Mouse (Mus musculus) MEL (cell line): ENCODE results near the gene Plekho1. TPM values are rescaled to one million over a fixed set of nuclear protein-coding genes. Genes with fewer than 3 reads are reported as not detected.

ENCODE experiments used
- DNase-seq: peaks from one replicate; pipeline ENCODE4 v3.0.0; 2011; ENCODE audit warnings: low read depth, low spot score
- H3K27ac ChIP-seq: 2 replicates; pipeline ENCODE4 v1.5.1; 2012; ENCODE audit warnings: low read depth, mild to moderate bottlenecking, control low read depth, low read length, moderate library complexity; ENCODE audit not compliant: control insufficient read depth
- H3K27me3 ChIP-seq, 2 experiments: fragments of 150-350 bp in 1 of 2; sonication (generic) in 1 of 2; 2 replicates each; pipeline ENCODE4 v1.6.1; 2012; ENCODE audit warnings: low read length in 2 of 2, mild to moderate bottlenecking in 2 of 2, improper control_type of control experiment in 1 of 2, moderate library complexity in 1 of 2; ENCODE audit not compliant: insufficient read depth in 2 of 2, control insufficient read depth in 1 of 2
- H3K36me3 ChIP-seq, 2 experiments: 2 replicates each; pipeline ENCODE4 v1.6.1; 2012 to 2014; ENCODE audit warnings: low read length in 2 of 2, improper control_type of control experiment in 1 of 2, inconsistent platforms in 1 of 2, mild to moderate bottlenecking in 1 of 2; ENCODE audit not compliant: insufficient read depth in 2 of 2, control insufficient read depth in 1 of 2
- H3K4me1 ChIP-seq, 2 experiments: fragments of 150-350 bp in 1 of 2; sonication (generic) in 1 of 2; 2 replicates each; pipeline ENCODE4 v1.6.1; 2012; ENCODE audit warnings: low read length in 2 of 2, improper control_type of control experiment in 1 of 2, mild to moderate bottlenecking in 1 of 2; ENCODE audit not compliant: insufficient read depth in 2 of 2, control insufficient read depth in 1 of 2
- H3K4me3 ChIP-seq, 2 experiments: fragments of 150-350 bp in 1 of 2; sonication (generic) in 1 of 2; 2 replicates each; pipeline ENCODE4 v1.5.1; 2012; ENCODE audit warnings: low read depth in 2 of 2, low read length in 2 of 2, mild to moderate bottlenecking in 2 of 2, moderate library complexity in 2 of 2, control low read depth in 1 of 2, improper control_type of control experiment in 1 of 2; ENCODE audit not compliant: control insufficient read depth in 1 of 2, insufficient read depth in 1 of 2
- H3K79me2 ChIP-seq: 2 replicates; pipeline ENCODE4 v1.6.1; 2012; ENCODE audit warnings: mild to moderate bottlenecking, low read length, moderate library complexity; ENCODE audit not compliant: control insufficient read depth, poor library complexity, insufficient read depth
- H3K9ac ChIP-seq: 2 replicates; pipeline ENCODE4 v1.6.1; 2012; ENCODE audit warnings: low read depth, mild to moderate bottlenecking, control low read depth, low read length, moderate library complexity; ENCODE audit not compliant: control insufficient read depth, poor library complexity, severe bottlenecking
- H3K9me3 ChIP-seq: fragments of 150-350 bp; sonication (generic); replicated peaks from 2 replicates; pipeline ENCODE4 v1.6.1; 2012; ENCODE audit warnings: mild to moderate bottlenecking, low read length, improper control_type of control experiment, moderate library complexity; ENCODE audit not compliant: insufficient read depth
- BHLHE40 ChIP-seq: IDR thresholded peaks from 2 replicates; pipeline ENCODE4 v1.6.1; 2012; ENCODE audit warnings: low read depth, mild to moderate bottlenecking, inconsistent platforms, low read length, improper control_type of control experiment, borderline replicate concordance
- CHD1 ChIP-seq: IDR thresholded peaks from 2 replicates; pipeline ENCODE4 v1.6.1; 2012; ENCODE audit warnings: low read depth, mild to moderate bottlenecking, inconsistent platforms, low read length, improper control_type of control experiment
- E2F4 ChIP-seq: IDR thresholded peaks from 2 replicates; pipeline ENCODE4 v1.6.1; 2011; ENCODE audit warnings: low read depth, low read length, improper control_type of control experiment, borderline replicate concordance
- ELF1 ChIP-seq: IDR thresholded peaks from 2 replicates; pipeline ENCODE4 v1.6.1; 2014; ENCODE audit warnings: low read depth, mild to moderate bottlenecking, inconsistent platforms, low read length, improper control_type of control experiment, moderate library complexity
- GATA1 ChIP-seq: IDR thresholded peaks from 2 replicates; pipeline ENCODE4 v1.6.1; 2011; ENCODE audit warnings: low read depth, low read length, improper control_type of control experiment
- JUND ChIP-seq: IDR thresholded peaks from 2 replicates; pipeline ENCODE4 v1.6.1; 2011; ENCODE audit warnings: low read depth, mild to moderate bottlenecking, improper control_type of control experiment, low read length
- MAZ ChIP-seq: IDR thresholded peaks from 2 replicates; pipeline ENCODE4 v1.6.1; 2012; ENCODE audit warnings: low read depth, mild to moderate bottlenecking, inconsistent platforms, low read length, improper control_type of control experiment
- MEF2A ChIP-seq: IDR thresholded peaks from 2 replicates; pipeline ENCODE4 v1.6.1; 2014; ENCODE audit warnings: low read depth, mild to moderate bottlenecking, inconsistent platforms, low read length, improper control_type of control experiment; ENCODE audit not compliant: poor library complexity, insufficient replicate concordance, severe bottlenecking; ENCODE audit errors: extremely low read depth
- MXI1 ChIP-seq: IDR thresholded peaks from 2 replicates; pipeline ENCODE4 v1.6.1; 2011; ENCODE audit warnings: mild to moderate bottlenecking, low read depth, low read length, improper control_type of control experiment
- RCOR1 ChIP-seq: IDR thresholded peaks from 2 replicates; pipeline ENCODE4 v1.6.1; 2012; ENCODE audit warnings: low read depth, mild to moderate bottlenecking, inconsistent platforms, low read length, improper control_type of control experiment
- SMC3 ChIP-seq: IDR thresholded peaks from 2 replicates; pipeline ENCODE4 v1.6.1; 2011; ENCODE audit warnings: low read depth, low read length, improper control_type of control experiment
- UBTF ChIP-seq: IDR thresholded peaks from 2 replicates; pipeline ENCODE4 v1.6.1; 2012; ENCODE audit warnings: low read depth, mild to moderate bottlenecking, inconsistent platforms, low read length, improper control_type of control experiment, moderate library complexity, borderline replicate concordance; ENCODE audit not compliant: insufficient read depth
- USF1 ChIP-seq: IDR thresholded peaks from 2 replicates; pipeline ENCODE4 v1.6.1; 2014; ENCODE audit warnings: low read depth, mild to moderate bottlenecking, inconsistent platforms, low read length, improper control_type of control experiment, moderate library complexity
- ZKSCAN1 ChIP-seq: IDR thresholded peaks from 2 replicates; pipeline ENCODE4 v1.6.1; 2012; ENCODE audit warnings: low read depth, mild to moderate bottlenecking, inconsistent platforms, low read length, improper control_type of control experiment, moderate library complexity
- ZMIZ1 ChIP-seq: IDR thresholded peaks from 2 replicates; pipeline ENCODE4 v1.6.1; 2012; ENCODE audit warnings: low read depth, mild to moderate bottlenecking, inconsistent platforms, low read length, improper control_type of control experiment, moderate library complexity
- ZNF384 ChIP-seq: IDR thresholded peaks from 2 replicates; pipeline ENCODE4 v1.6.1; 2012; ENCODE audit warnings: low read depth, mild to moderate bottlenecking, inconsistent platforms, low read length, improper control_type of control experiment
- polyA plus RNA-seq, 2 experiments: library from polyadenylated mRNA; stranded (reverse) in 1 of 2; unstranded in 1 of 2; fragments of >175 nt in 1 of 2; fragments of >200 nt in 1 of 2; gene quantifications; 2 replicates each; pipeline versions ENCODE4 v1.2.1 to v1.2.4; 2012; ENCODE audit warnings: low replicate concordance in 2 of 2, low read depth in 1 of 2; ENCODE audit not compliant: insufficient read length in 2 of 2, insufficient read depth in 1 of 2, missing spikeins in 1 of 2
- total RNA-seq: library from RNA; depleted of rRNA; stranded (reverse); fragments of 300-350 nt; gene quantifications from 2 replicates; pipeline ENCODE4 v1.2.3, GENCODE M21; 2012

Plekho1 gene
- total and polyA plus RNA-seq, 3 experiments: 4.2 to 19.2 TPM; not detected in 1

DNA sequence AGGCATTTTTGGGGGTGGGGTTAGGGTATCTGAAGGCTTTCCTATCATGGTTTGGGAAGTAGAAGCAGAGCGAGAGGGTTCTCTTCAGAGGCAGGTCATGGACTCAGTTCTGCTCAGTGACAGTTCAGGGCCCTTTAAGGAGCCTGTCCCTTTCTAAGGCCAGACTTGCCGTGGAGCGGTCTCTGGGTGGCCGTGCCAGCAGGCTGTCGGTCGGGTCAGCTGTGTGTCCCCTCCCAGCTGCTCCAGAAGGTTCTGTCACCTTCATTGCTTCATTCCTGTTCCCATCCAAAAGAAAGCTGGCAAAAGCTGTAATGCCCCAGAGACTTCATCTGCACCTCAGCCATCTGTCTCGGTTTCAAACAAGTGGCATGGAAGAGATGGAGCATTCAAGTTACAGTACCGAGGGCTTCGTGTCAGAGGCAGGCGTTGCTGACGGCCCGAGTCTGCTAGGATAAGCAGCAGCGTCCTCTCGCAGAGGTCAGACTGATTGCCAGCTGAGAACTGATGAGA lies 50.0 kb downstream of the Plekho1 start:
- H3K36me3 ChIP-seq: peaks cover 14 to 41% of the 10 kb centered on the region in 2 experiments

DNA sequence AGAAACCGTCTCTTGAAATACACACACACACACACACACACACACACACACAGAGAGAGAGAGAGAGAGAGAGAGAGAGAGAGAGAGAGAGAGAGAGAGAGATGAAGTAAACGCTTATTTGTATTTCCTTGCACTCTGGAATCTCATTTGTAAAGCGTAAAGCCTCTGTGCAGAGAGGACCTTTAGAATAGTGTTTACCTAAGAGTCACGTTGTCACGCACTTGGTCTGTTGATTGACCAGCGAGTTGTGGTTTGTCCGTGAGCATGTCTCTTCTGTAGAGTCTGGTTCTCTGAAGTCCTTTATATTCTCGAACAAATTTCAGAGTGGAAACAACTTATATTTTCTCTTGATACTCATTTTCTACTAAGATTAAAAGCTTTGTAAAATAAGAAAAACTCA lies 51.1 kb downstream of the Plekho1 start:
- no peak for DNase-seq
- TF ChIP-seq ZMIZ1: no peak
- TF ChIP-seq, all 39 proteins: peak for 0
- peaks cover 14 to 50% of the 10 kb centered on the region in 2 experiments for H3K36me3 ChIP-seq
- no peak overlapping the region for H3K9ac ChIP-seq
- H3K27me3 ChIP-seq: no peaks in the 10 kb centered on the region
- H3K79me2 ChIP-seq: peaks cover 3% of the 10 kb centered on the region; the same call in 1 of the 2 replicates
- no peak overlapping the region for H3K27ac ChIP-seq
- no peaks in the 10 kb centered on the region for H3K9me3 ChIP-seq
- peaks cover 0 to 12% of the 10 kb centered on the region in 2 experiments; a peak in 2 of 4 replicates for H3K4me1 ChIP-seq
- no peak overlapping the region for H3K4me3 ChIP-seq

More for the DNA sequence above, 50.0 kb downstream of the Plekho1 start:
- no peaks in the 10 kb centered on the region for H3K9me3 ChIP-seq
- DNase-seq: no peak
- H3K9ac ChIP-seq: no peak overlapping the region
- peaks cover 1% of the 10 kb centered on the region for H3K79me2 ChIP-seq
- H3K4me3 ChIP-seq: no peak overlapping the region
- H3K27me3 ChIP-seq: no peaks in the 10 kb centered on the region
- H3K4me1 ChIP-seq: peaks cover 0 to 12% of the 10 kb centered on the region in 2 experiments; a peak in 2 of 4 replicates
- H3K27ac ChIP-seq: no peak overlapping the region
- TF ChIP-seq MEF2A (no peak), UBTF (no peak), MAZ (no peak), USF1 (no peak), SMC3 (no peak), BHLHE40 (no peak), MXI1 (no peak), JUND (no peak), E2F4 (no peak), RCOR1 (no peak), ZKSCAN1 (no peak), ELF1 (no peak), ZNF384 (no peak), CHD1 (no peak), GATA1 (no peak)
- TF ChIP-seq, all 39 proteins: peak for 0
